Mouse (Mus musculus) MEL (cell line): ENCODE data around the gene Palld. TPM values are rescaled to one million over a fixed set of nuclear protein-coding genes. Genes with fewer than 3 reads are reported as not detected.

Experiments
- DNase-seq: peaks from one replicate; pipeline ENCODE4 v3.0.0; 2011; ENCODE audit warnings: low read depth, low spot score
- H3K27ac ChIP-seq: 2 replicates; pipeline ENCODE4 v1.5.1; 2012; ENCODE audit warnings: low read depth, mild to moderate bottlenecking, control low read depth, low read length, moderate library complexity; ENCODE audit not compliant: control insufficient read depth
- H3K27me3 ChIP-seq, 2 experiments: fragments of 150-350 bp in 1 of 2; sonication (generic) in 1 of 2; 2 replicates each; pipeline ENCODE4 v1.6.1; 2012; ENCODE audit warnings: low read length in 2 of 2, mild to moderate bottlenecking in 2 of 2, improper control_type of control experiment in 1 of 2, moderate library complexity in 1 of 2; ENCODE audit not compliant: insufficient read depth in 2 of 2, control insufficient read depth in 1 of 2
- H3K36me3 ChIP-seq, 2 experiments: 2 replicates each; pipeline ENCODE4 v1.6.1; 2012 to 2014; ENCODE audit warnings: low read length in 2 of 2, improper control_type of control experiment in 1 of 2, inconsistent platforms in 1 of 2, mild to moderate bottlenecking in 1 of 2; ENCODE audit not compliant: insufficient read depth in 2 of 2, control insufficient read depth in 1 of 2
- H3K4me1 ChIP-seq, 2 experiments: fragments of 150-350 bp in 1 of 2; sonication (generic) in 1 of 2; 2 replicates each; pipeline ENCODE4 v1.6.1; 2012; ENCODE audit warnings: low read length in 2 of 2, improper control_type of control experiment in 1 of 2, mild to moderate bottlenecking in 1 of 2; ENCODE audit not compliant: insufficient read depth in 2 of 2, control insufficient read depth in 1 of 2
- H3K4me3 ChIP-seq, 2 experiments: fragments of 150-350 bp in 1 of 2; sonication (generic) in 1 of 2; 2 replicates each; pipeline ENCODE4 v1.5.1; 2012; ENCODE audit warnings: low read depth in 2 of 2, low read length in 2 of 2, mild to moderate bottlenecking in 2 of 2, moderate library complexity in 2 of 2, control low read depth in 1 of 2, improper control_type of control experiment in 1 of 2; ENCODE audit not compliant: control insufficient read depth in 1 of 2, insufficient read depth in 1 of 2
- H3K79me2 ChIP-seq: 2 replicates; pipeline ENCODE4 v1.6.1; 2012; ENCODE audit warnings: mild to moderate bottlenecking, low read length, moderate library complexity; ENCODE audit not compliant: control insufficient read depth, poor library complexity, insufficient read depth
- H3K9ac ChIP-seq: 2 replicates; pipeline ENCODE4 v1.6.1; 2012; ENCODE audit warnings: low read depth, mild to moderate bottlenecking, control low read depth, low read length, moderate library complexity; ENCODE audit not compliant: control insufficient read depth, poor library complexity, severe bottlenecking
- H3K9me3 ChIP-seq: fragments of 150-350 bp; sonication (generic); replicated peaks from 2 replicates; pipeline ENCODE4 v1.6.1; 2012; ENCODE audit warnings: mild to moderate bottlenecking, low read length, improper control_type of control experiment, moderate library complexity; ENCODE audit not compliant: insufficient read depth
- BHLHE40 ChIP-seq: IDR thresholded peaks from 2 replicates; pipeline ENCODE4 v1.6.1; 2012; ENCODE audit warnings: low read depth, mild to moderate bottlenecking, inconsistent platforms, low read length, improper control_type of control experiment, borderline replicate concordance
- CTCF ChIP-seq, 3 experiments: IDR thresholded peaks in 2 of 3; conservative IDR thresholded peaks in 1 of 3; 2 replicates each; pipeline ENCODE4 v1.5.1; 2011 to 2012; ENCODE audit warnings: low read length in 3 of 3, low read depth in 2 of 3, mild to moderate bottlenecking in 2 of 3, improper control_type of control experiment in 1 of 3, inconsistent platforms in 1 of 3, mixed read lengths in 1 of 3, moderate library complexity in 1 of 3; ENCODE audit not compliant: control insufficient read depth in 1 of 3, insufficient read depth in 1 of 3, poor library complexity in 1 of 3, severe bottlenecking in 1 of 3
- E2F4 ChIP-seq: IDR thresholded peaks from 2 replicates; pipeline ENCODE4 v1.6.1; 2011; ENCODE audit warnings: low read depth, low read length, improper control_type of control experiment, borderline replicate concordance
- EP300 ChIP-seq, 2 experiments: IDR thresholded peaks; 2 replicates each; pipeline ENCODE4 v1.6.1; 2011; ENCODE audit warnings: improper control_type of control experiment in 2 of 2, low read length in 2 of 2, low read depth in 1 of 2, mild to moderate bottlenecking in 1 of 2
- ETS1 ChIP-seq: IDR thresholded peaks from 2 replicates; pipeline ENCODE4 v1.6.1; 2012; ENCODE audit warnings: low read depth, mild to moderate bottlenecking, inconsistent platforms, low read length, improper control_type of control experiment, moderate library complexity
- JUND ChIP-seq: IDR thresholded peaks from 2 replicates; pipeline ENCODE4 v1.6.1; 2011; ENCODE audit warnings: low read depth, mild to moderate bottlenecking, improper control_type of control experiment, low read length
- KAT2A ChIP-seq: conservative IDR thresholded peaks from 2 replicates; pipeline ENCODE4 v1.6.1; 2012; ENCODE audit warnings: low read depth, low read length, improper control_type of control experiment, inconsistent platforms
- MAFK ChIP-seq: IDR thresholded peaks from 2 replicates; pipeline ENCODE4 v1.6.1; 2011; ENCODE audit warnings: low read depth, mild to moderate bottlenecking, low read length, improper control_type of control experiment, borderline replicate concordance
- MAX ChIP-seq: IDR thresholded peaks from 2 replicates; pipeline ENCODE4 v1.6.1; 2011; ENCODE audit warnings: low read length, improper control_type of control experiment
- MXI1 ChIP-seq: IDR thresholded peaks from 2 replicates; pipeline ENCODE4 v1.6.1; 2011; ENCODE audit warnings: mild to moderate bottlenecking, low read depth, low read length, improper control_type of control experiment
- MYC ChIP-seq: IDR thresholded peaks from 2 replicates; pipeline ENCODE4 v1.6.1; 2011; ENCODE audit warnings: low read depth, mild to moderate bottlenecking, low read length, improper control_type of control experiment, moderate library complexity
- NELFE ChIP-seq: IDR thresholded peaks from 2 replicates; pipeline ENCODE4 v1.6.1; 2011; ENCODE audit warnings: low read depth, low read length, improper control_type of control experiment
- POLR2A ChIP-seq, 2 experiments: IDR thresholded peaks; 2 replicates each; pipeline ENCODE4 v1.6.1; 2011 to 2012; ENCODE audit warnings: low read length in 2 of 2, mild to moderate bottlenecking in 2 of 2, control low read depth in 1 of 2, improper control_type of control experiment in 1 of 2, low read depth in 1 of 2, moderate library complexity in 1 of 2; ENCODE audit not compliant: control insufficient read depth in 1 of 2, insufficient read depth in 1 of 2, poor library complexity in 1 of 2
- POLR2AphosphoS2 ChIP-seq: IDR thresholded peaks from 2 replicates; pipeline ENCODE4 v1.6.1; 2011; ENCODE audit warnings: low read length, improper control_type of control experiment
- RAD21 ChIP-seq: IDR thresholded peaks from 2 replicates; pipeline ENCODE4 v1.6.1; 2011; ENCODE audit warnings: mild to moderate bottlenecking, low read depth, low read length, improper control_type of control experiment
- RCOR1 ChIP-seq: IDR thresholded peaks from 2 replicates; pipeline ENCODE4 v1.6.1; 2012; ENCODE audit warnings: low read depth, mild to moderate bottlenecking, inconsistent platforms, low read length, improper control_type of control experiment
- SIN3A ChIP-seq: IDR thresholded peaks from 2 replicates; pipeline ENCODE4 v1.6.1; 2012; ENCODE audit warnings: low read length, improper control_type of control experiment, inconsistent platforms
- SMC3 ChIP-seq: IDR thresholded peaks from 2 replicates; pipeline ENCODE4 v1.6.1; 2011; ENCODE audit warnings: low read depth, low read length, improper control_type of control experiment
- TBP ChIP-seq: IDR thresholded peaks from 2 replicates; pipeline ENCODE4 v1.8.0; 2011; ENCODE audit warnings: low read depth, low read length, improper control_type of control experiment
- TCF12 ChIP-seq: IDR thresholded peaks from 2 replicates; pipeline ENCODE4 v1.6.1; 2014; ENCODE audit warnings: low read depth, mild to moderate bottlenecking, inconsistent platforms, low read length, improper control_type of control experiment, moderate library complexity
- UBTF ChIP-seq: IDR thresholded peaks from 2 replicates; pipeline ENCODE4 v1.6.1; 2012; ENCODE audit warnings: low read depth, mild to moderate bottlenecking, inconsistent platforms, low read length, improper control_type of control experiment, moderate library complexity, borderline replicate concordance; ENCODE audit not compliant: insufficient read depth
- USF2 ChIP-seq, 2 experiments: IDR thresholded peaks; 2 replicates each; pipeline ENCODE4 v1.6.1; 2011 to 2012; ENCODE audit warnings: improper control_type of control experiment in 2 of 2, low read length in 2 of 2, borderline replicate concordance in 1 of 2, inconsistent platforms in 1 of 2, low read depth in 1 of 2, mild to moderate bottlenecking in 1 of 2; ENCODE audit not compliant: insufficient read depth in 1 of 2
- ZC3H11A ChIP-seq: IDR thresholded peaks from 2 replicates; pipeline ENCODE4 v1.6.1; 2012; ENCODE audit warnings: low read depth, mild to moderate bottlenecking, inconsistent platforms, low read length, improper control_type of control experiment
- ZKSCAN1 ChIP-seq: IDR thresholded peaks from 2 replicates; pipeline ENCODE4 v1.6.1; 2012; ENCODE audit warnings: low read depth, mild to moderate bottlenecking, inconsistent platforms, low read length, improper control_type of control experiment, moderate library complexity
- ZNF384 ChIP-seq: IDR thresholded peaks from 2 replicates; pipeline ENCODE4 v1.6.1; 2012; ENCODE audit warnings: low read depth, mild to moderate bottlenecking, inconsistent platforms, low read length, improper control_type of control experiment
- polyA plus RNA-seq, 2 experiments: library from polyadenylated mRNA; stranded (reverse) in 1 of 2; unstranded in 1 of 2; fragments of >175 nt in 1 of 2; fragments of >200 nt in 1 of 2; gene quantifications; 2 replicates each; pipeline versions ENCODE4 v1.2.1 to v1.2.4; 2012; ENCODE audit warnings: low replicate concordance in 2 of 2, low read depth in 1 of 2; ENCODE audit not compliant: insufficient read length in 2 of 2, insufficient read depth in 1 of 2, missing spikeins in 1 of 2
- total RNA-seq: library from RNA; depleted of rRNA; stranded (reverse); fragments of 300-350 nt; gene quantifications from 2 replicates; pipeline ENCODE4 v1.2.3, GENCODE M21; 2012

Palld gene
- total and polyA plus RNA-seq, 3 experiments = 0.23 to 1.9 TPM; not detected in 1

DNA sequence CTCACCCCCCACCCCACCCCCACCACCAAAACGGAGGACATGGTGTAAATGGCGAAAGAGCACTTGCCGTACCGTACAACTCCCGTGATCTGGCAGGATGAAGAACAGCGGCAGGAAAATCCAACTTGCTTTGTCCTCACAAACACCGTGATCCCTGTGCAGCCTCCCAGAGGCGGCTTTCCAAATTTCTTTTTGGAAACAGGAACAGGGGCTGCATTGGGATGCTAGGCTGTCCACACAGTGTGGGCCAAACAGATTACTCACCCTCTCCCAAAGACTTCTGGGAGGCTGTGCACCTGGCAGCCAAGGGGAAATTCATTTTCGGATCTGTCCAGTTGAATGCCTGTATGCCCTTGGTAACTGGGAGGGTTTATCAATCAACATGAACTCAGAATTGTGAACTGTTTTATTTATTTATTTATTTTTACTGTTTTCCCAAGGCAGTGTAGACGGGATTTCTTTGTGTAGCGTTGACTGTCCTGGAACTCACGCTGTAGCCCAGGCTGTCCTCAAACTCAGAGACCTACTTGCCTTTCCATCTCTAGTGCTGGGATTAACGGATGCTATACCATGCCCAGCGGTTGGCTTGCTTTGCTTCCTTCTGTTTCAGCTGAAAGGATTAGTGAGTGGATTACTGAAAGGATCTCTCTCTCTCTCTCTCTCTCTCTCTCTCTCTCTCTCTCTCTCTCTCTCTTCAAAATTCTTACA, 422.1 kb downstream of the Palld start:
- Histone ChIP-seq H3K4me3 (no peak overlapping the region), H3K27me3 (no peaks in the 10 kb centered on the region), H3K27ac (no peak overlapping the region), H3K4me1 (no peaks in the 10 kb centered on the region)
- TF ChIP-seq MXI1 (no peak), JUND (no peak), UBTF (no peak), CTCF (IDR thresholded peaks at IDR 0.05 in 2 of 3, conservative IDR thresholded peaks at IDR 0.05 in 1 of 3; ENCODE audit: control insufficient read depth in 1 of 3, insufficient read depth in 1 of 3, low read depth in 2 of 3, low read length in 3 of 3, poor library complexity in 1 of 3, severe bottlenecking in 1 of 3) (no peak), MAX (no peak), NELFE (no peak), RAD21 (no peak), ZKSCAN1 (no peak), MAFK (no peak), EP300 (IDR thresholded peaks at IDR 0.05; ENCODE audit: low read depth in 1 of 2, low read length in 2 of 2) (no peak), MYC (no peak), TCF12 (no peak), E2F4 (no peak), BHLHE40 (no peak), POLR2AphosphoS2 (no peak), RCOR1 (no peak), ZNF384 (no peak), POLR2A (IDR thresholded peaks at IDR 0.05; ENCODE audit: control insufficient read depth in 1 of 2, insufficient read depth in 1 of 2, low read depth in 1 of 2, low read length in 2 of 2, poor library complexity in 1 of 2) (no peak), ETS1 (no peak)
- TF ChIP-seq, all 39 proteins: peak for 0
- DNase-seq = no peak
- no peaks in the 10 kb centered on the region for H3K79me2 ChIP-seq
- no peaks in the 10 kb centered on the region for H3K36me3 ChIP-seq
- H3K9ac ChIP-seq = no peak overlapping the region
- H3K9me3 ChIP-seq = no peaks in the 10 kb centered on the region

DNA sequence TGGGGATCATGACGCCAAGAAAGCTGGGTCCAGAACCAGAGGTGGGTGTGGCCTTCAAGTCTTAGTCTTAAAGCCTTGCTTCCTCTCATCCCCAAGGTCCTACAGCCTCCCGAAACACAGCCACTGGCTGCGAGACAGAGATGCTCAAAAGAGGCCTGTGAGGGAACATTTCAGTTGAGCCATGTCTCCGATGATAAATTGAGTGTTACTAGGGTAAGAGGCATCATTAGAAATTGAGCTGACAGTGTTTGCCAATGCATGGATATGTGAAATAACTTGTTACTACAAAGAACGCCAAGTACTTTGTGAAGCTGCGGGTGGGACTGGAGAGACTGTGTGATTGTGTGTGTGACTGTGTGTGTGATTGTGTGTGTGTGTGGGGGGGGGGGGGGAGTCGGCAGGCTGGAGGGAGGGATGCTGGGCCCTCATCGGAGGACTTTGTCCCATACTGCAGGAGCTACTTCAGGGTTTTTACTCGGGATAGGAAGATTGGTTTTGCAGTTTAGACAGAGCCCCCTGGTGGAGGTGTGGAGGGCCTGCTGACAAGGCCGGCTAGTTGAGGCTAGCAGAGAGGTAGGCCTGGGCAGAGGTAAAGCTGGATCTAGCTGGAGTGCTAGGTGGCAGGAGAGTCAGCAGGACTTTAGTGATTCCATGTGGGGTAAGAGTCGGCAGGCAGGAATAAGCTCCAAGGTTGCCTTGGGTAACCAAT, 422.8 kb downstream of the Palld start:
- Histone ChIP-seq H3K27ac (no peak overlapping the region), H3K27me3 (no peaks in the 10 kb centered on the region), H3K79me2 (no peaks in the 10 kb centered on the region), H3K4me1 (no peaks in the 10 kb centered on the region), H3K4me3 (no peak overlapping the region), H3K9ac (no peak overlapping the region), H3K36me3 (no peaks in the 10 kb centered on the region), H3K9me3 (no peaks in the 10 kb centered on the region)
- peak; percentile 68 for DNase-seq
- TF ChIP-seq USF2 (IDR thresholded peaks at IDR 0.05; ENCODE audit: borderline replicate concordance in 1 of 2, insufficient read depth in 1 of 2, low read depth in 1 of 2, low read length in 2 of 2) (no peak), UBTF (no peak), ZC3H11A (peak; percentile 47), TBP (no peak), ETS1 (no peak), MAFK (no peak), RCOR1 (no peak), SIN3A (no peak), CTCF (IDR thresholded peaks at IDR 0.05 in 2 of 3, conservative IDR thresholded peaks at IDR 0.05 in 1 of 3; ENCODE audit: control insufficient read depth in 1 of 3, insufficient read depth in 1 of 3, low read depth in 2 of 3, low read length in 3 of 3, poor library complexity in 1 of 3, severe bottlenecking in 1 of 3) (peak; percentile 46 to 82 (median 78)), SMC3 (peak; percentile 90), E2F4 (no peak), RAD21 (peak; percentile 67), KAT2A (no peak)
- TF ChIP-seq, all 39 proteins: peak for 4
